Mouse (Mus musculus) myocyte (in vitro differentiated cells): ENCODE data around the gene Hs3st5. TPM values are rescaled to one million over a fixed set of nuclear protein-coding genes. Genes with fewer than 3 reads are reported as not detected.

Source experiments
- H3K27me3 ChIP-seq: one replicate; pipeline ENCODE4 v1.6.1; 2011; ENCODE audit not compliant: control insufficient read depth, insufficient read depth, insufficient read length
- H3K36me3 ChIP-seq: one replicate; pipeline ENCODE4 v1.6.1; 2011; ENCODE audit not compliant: control insufficient read depth, insufficient read depth
- H3K4me2 ChIP-seq: one replicate; pipeline ENCODE4 v1.6.1; 2011; ENCODE audit warnings: low read depth, control low read depth
- H3K4me3 ChIP-seq: one replicate; pipeline ENCODE4 v1.5.1; 2011; ENCODE audit warnings: mild to moderate bottlenecking, control low read depth, moderate library complexity
- H3K79me2 ChIP-seq: one replicate; pipeline ENCODE4 v1.6.1; 2011; ENCODE audit not compliant: control insufficient read depth, insufficient read depth
- H3ac ChIP-seq: one replicate; pipeline ENCODE4 v1.6.1; 2011; ENCODE audit not compliant: control insufficient read depth, insufficient read length
- CEBPB ChIP-seq: IDR thresholded peaks from 2 replicates; pipeline ENCODE4 v1.6.1; 2011; ENCODE audit warnings: mild to moderate bottlenecking, moderate library complexity; ENCODE audit not compliant: poor library complexity, insufficient read depth, severe bottlenecking
- E2F4 ChIP-seq: IDR thresholded peaks from one replicate; pipeline ENCODE4 v1.6.1; 2011; ENCODE audit warnings: mild to moderate bottlenecking, control low read depth, moderate library complexity; ENCODE audit not compliant: insufficient read depth
- MAX ChIP-seq: IDR thresholded peaks from one replicate; pipeline ENCODE4 v1.6.1; 2011; ENCODE audit warnings: low read depth, mild to moderate bottlenecking, control low read depth
- MYOD1 ChIP-seq, 3 experiments: IDR thresholded peaks; one replicate each; pipeline ENCODE4 v1.6.1; 2011; ENCODE audit warnings: control low read depth in 2 of 3, low read depth in 2 of 3, mild to moderate bottlenecking in 2 of 3, moderate library complexity in 1 of 3; ENCODE audit not compliant: insufficient read length in 2 of 3, control insufficient read depth in 1 of 3
- MYOG ChIP-seq, 3 experiments: IDR thresholded peaks; one replicate each; pipeline ENCODE4 v1.6.1; 2011; ENCODE audit warnings: control low read depth in 2 of 3, low read depth in 2 of 3, mild to moderate bottlenecking in 2 of 3; ENCODE audit not compliant: insufficient read length in 2 of 3, control insufficient read depth in 1 of 3, insufficient read depth in 1 of 3
- POLR2A ChIP-seq: IDR thresholded peaks from one replicate; pipeline ENCODE4 v1.6.1; 2011; ENCODE audit warnings: low read depth, mild to moderate bottlenecking, control low read depth, moderate library complexity; ENCODE audit not compliant: insufficient read length
- POLR2AphosphoS2 ChIP-seq: IDR thresholded peaks from one replicate; pipeline ENCODE4 v1.6.1; 2011; ENCODE audit warnings: low read depth, control low read depth; ENCODE audit not compliant: insufficient read length
- REST ChIP-seq: IDR thresholded peaks from one replicate; pipeline ENCODE4 v1.6.1; 2011; ENCODE audit warnings: mild to moderate bottlenecking, control low read depth, moderate library complexity; ENCODE audit not compliant: insufficient read depth, insufficient read length
- SRF ChIP-seq: IDR thresholded peaks from one replicate; pipeline ENCODE4 v1.6.1; 2011; ENCODE audit warnings: low read depth; ENCODE audit not compliant: control insufficient read depth, insufficient read length
- TCF12 ChIP-seq: IDR thresholded peaks from one replicate; pipeline ENCODE4 v1.6.1; 2011; ENCODE audit warnings: mild to moderate bottlenecking, control low read depth; ENCODE audit not compliant: poor library complexity, insufficient read depth, severe bottlenecking
- TCF3 ChIP-seq: IDR thresholded peaks from one replicate; pipeline ENCODE4 v1.6.1; 2011; ENCODE audit warnings: low read depth, control low read depth; ENCODE audit not compliant: insufficient read length
- USF1 ChIP-seq: IDR thresholded peaks from one replicate; pipeline ENCODE4 v1.6.1; 2011; ENCODE audit warnings: low read depth, mild to moderate bottlenecking, control low read depth, moderate library complexity
- polyA plus RNA-seq: library from polyadenylated mRNA; unstranded; fragments of >200 nt; fragmentation: generic; extraction: Trizol; gene quantifications from one replicate; pipeline ENCODE4 v1.2.1, GENCODE M21; 2012; ENCODE audit warnings: missing spikeins

The Hs3st5 gene
- polyA plus RNA-seq, 1 experiment: 0.31 TPM

DNA sequence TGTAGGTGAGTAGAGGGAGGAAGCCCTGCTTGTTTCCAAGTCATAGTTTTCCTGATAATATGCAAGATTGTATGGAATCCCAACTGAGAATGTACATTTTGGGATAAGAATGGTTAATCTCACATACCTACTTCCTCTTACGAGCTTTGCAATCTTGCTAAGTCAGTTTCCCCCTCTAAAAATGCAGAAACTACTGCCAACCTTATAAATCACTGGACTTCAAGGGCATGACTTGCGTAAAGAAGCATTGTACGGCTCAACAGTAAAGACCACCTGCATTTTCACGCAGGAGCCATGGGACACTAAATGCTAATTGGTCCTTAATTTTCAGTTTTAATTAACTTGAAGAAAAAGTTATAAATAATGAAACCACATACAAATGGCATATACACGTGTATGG is 144.0 kb downstream of the Hs3st5 start:
- H3K36me3 ChIP-seq: no peaks in the 10 kb centered on the region
- TF ChIP-seq MYOG (IDR thresholded peaks at IDR 0.05; ENCODE audit: control insufficient read depth in 1 of 3, insufficient read depth in 1 of 3, insufficient read length in 2 of 3, low read depth in 2 of 3): no peak
- TF ChIP-seq USF1: no peak
- TF ChIP-seq MAX: no peak
- TF ChIP-seq CEBPB: no peak
- TF ChIP-seq POLR2AphosphoS2: no peak
- no peak for TF ChIP-seq POLR2A
- TF ChIP-seq SRF: no peak
- H3K4me2 ChIP-seq: no peak overlapping the region

DNA sequence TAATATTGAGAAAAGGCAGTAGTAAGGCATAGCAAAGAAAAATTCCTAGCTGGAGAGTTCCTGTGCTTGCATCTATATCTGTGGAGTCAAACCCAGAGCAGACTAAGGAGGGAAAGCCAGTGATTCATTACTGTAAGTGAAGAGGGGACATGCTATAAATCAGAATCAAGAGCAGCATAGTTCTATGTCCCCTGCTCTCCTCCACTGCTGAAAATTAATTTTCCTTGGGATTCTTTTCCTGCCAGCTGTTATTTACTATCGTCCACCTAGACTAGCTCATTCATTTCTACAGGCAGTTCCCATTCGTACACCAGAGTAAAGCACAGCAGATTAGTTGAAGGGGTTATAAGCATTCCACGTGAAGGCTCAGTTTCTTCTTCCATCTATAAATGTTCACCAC is 207.4 kb downstream of the Hs3st5 start:
- Histone ChIP-seq H3K79me2 (no peaks in the 10 kb centered on the region), H3K36me3 (no peaks in the 10 kb centered on the region), H3K4me2 (no peak overlapping the region), H3ac (no peak overlapping the region), H3K27me3 (no peaks in the 10 kb centered on the region), H3K4me3 (no peak overlapping the region)
- TF ChIP-seq SRF: no peak
- no peak for TF ChIP-seq REST
- no peak for TF ChIP-seq POLR2AphosphoS2
- TF ChIP-seq USF1: no peak
- TF ChIP-seq TCF12: no peak
- TF ChIP-seq E2F4: no peak
- TF ChIP-seq POLR2A: no peak
- no peak for TF ChIP-seq TCF3
- no peak for TF ChIP-seq MYOD1 (IDR thresholded peaks at IDR 0.05; ENCODE audit: control insufficient read depth in 1 of 3, insufficient read length in 2 of 3, low read depth in 2 of 3)
- TF ChIP-seq MAX: no peak
- TF ChIP-seq CEBPB: no peak
- TF ChIP-seq MYOG (IDR thresholded peaks at IDR 0.05; ENCODE audit: control insufficient read depth in 1 of 3, insufficient read depth in 1 of 3, insufficient read length in 2 of 3, low read depth in 2 of 3): no peak

More for the DNA sequence above, 144.0 kb downstream of the Hs3st5 start:
- H3ac ChIP-seq: no peak overlapping the region
- H3K27me3 ChIP-seq: no peaks in the 10 kb centered on the region
- H3K79me2 ChIP-seq: no peaks in the 10 kb centered on the region
- no peak overlapping the region for H3K4me3 ChIP-seq

DNA sequence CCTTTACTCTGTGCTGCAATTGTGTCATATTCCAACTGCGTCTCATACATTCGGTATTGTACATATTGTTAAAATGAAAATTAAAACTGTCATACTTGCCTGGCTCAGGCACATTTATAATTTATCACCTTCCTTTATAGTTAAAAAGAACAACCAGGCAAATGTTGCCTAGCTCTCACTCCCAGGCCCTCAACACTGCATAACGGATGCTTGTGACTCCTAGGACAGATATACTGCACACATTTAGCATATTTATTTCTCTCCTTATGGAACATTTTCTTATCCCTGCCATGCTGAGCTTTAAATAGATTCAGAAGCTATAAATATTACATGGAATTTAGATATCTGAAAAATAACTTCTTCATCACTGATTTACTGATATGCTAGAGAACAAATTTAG is 219.6 kb downstream of the Hs3st5 start:
- no peaks in the 10 kb centered on the region for H3K27me3 ChIP-seq
- no peaks in the 10 kb centered on the region for H3K79me2 ChIP-seq
- H3K36me3 ChIP-seq: no peaks in the 10 kb centered on the region
- H3K4me3 ChIP-seq: no peak overlapping the region
- no peak overlapping the region for H3K4me2 ChIP-seq
- TF ChIP-seq TCF12 (no peak), E2F4 (no peak), USF1 (no peak), MAX (no peak), CEBPB (no peak), MYOG (IDR thresholded peaks at IDR 0.05; ENCODE audit: control insufficient read depth in 1 of 3, insufficient read depth in 1 of 3, insufficient read length in 2 of 3, low read depth in 2 of 3) (no peak), POLR2A (no peak), POLR2AphosphoS2 (no peak), SRF (no peak), MYOD1 (IDR thresholded peaks at IDR 0.05; ENCODE audit: control insufficient read depth in 1 of 3, insufficient read length in 2 of 3, low read depth in 2 of 3) (no peak), REST (no peak)
- H3ac ChIP-seq: no peak overlapping the region

DNA sequence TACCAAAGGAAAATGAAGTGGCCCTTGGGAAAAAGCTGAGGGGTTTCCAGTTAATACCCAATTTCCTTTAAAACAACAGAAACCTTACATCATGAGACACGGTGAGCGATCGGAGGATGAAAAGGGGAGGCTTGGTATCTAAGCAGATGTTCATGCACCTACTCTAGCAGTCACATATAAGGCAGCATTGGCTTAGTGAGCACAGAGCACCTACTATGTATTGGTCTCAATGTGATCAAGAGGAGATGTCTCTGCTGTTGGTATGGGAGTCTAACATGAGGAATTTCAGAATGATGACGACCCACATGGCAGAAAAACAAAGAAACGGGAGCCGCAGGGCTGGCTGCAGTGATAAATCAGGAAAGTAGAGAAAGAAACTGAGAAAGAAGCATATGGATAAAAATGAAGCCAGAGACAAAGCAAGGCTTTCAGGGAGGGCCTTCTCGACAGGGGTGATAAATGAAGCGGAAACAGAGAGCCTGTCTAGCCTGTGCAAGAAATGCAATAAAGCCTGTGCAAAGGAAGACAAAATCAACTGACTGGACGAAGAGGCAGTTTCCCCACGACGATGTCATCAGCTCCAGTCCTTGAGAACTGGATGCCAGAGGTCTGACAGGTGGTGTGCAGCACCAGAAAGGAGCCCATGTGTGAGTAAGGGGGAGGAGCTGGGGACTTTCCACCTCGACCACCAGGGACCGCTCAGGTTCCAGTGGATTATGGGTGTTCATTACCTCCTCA is 222.9 kb downstream of the Hs3st5 start:
- Histone ChIP-seq H3K4me3 (no peak overlapping the region), H3K4me2 (no peak overlapping the region), H3K36me3 (no peaks in the 10 kb centered on the region), H3K27me3 (no peaks in the 10 kb centered on the region), H3K79me2 (no peaks in the 10 kb centered on the region), H3ac (no peak overlapping the region)
- TF ChIP-seq MYOD1 (IDR thresholded peaks at IDR 0.05; ENCODE audit: control insufficient read depth in 1 of 3, insufficient read length in 2 of 3, low read depth in 2 of 3): no peak
- TF ChIP-seq TCF12: no peak
- no peak for TF ChIP-seq REST
- no peak for TF ChIP-seq POLR2AphosphoS2
- TF ChIP-seq E2F4: no peak
- TF ChIP-seq SRF: no peak
- no peak for TF ChIP-seq CEBPB
- TF ChIP-seq USF1: no peak
- TF ChIP-seq POLR2A: no peak
- TF ChIP-seq MAX: no peak
- TF ChIP-seq TCF3: no peak
- TF ChIP-seq MYOG (IDR thresholded peaks at IDR 0.05; ENCODE audit: control insufficient read depth in 1 of 3, insufficient read depth in 1 of 3, insufficient read length in 2 of 3, low read depth in 2 of 3): no peak
